ENCODE assay signal across 14 mouse cellular contexts in the genomic region with DNA sequence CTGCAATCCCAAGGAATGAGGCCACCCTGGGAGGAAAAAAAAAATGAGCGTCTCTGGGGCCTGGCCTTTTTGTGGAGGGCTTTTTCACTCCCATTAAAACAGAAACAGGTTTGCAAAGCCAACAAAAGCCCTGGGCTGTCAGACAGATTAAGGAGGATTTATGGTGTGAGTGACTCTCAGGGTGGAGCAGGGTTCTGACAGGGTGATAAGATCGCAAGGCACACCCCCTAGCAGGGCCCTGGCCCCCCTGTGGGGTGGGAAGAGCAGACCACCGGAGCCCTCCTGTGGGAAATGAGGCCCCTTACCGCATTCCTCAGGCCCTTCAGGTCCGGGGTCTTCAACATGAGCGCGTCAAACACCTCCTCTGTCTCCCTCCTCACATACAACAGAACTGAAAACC. TPM values are rescaled to one million over a fixed set of nuclear protein-coding genes. Genes with fewer than 3 reads are reported as not detected.
DNase-seq lines count a peak whose midpoint lies in the region; ATAC-seq and TF ChIP-seq lines count a peak whose summit lies in the region.
"Had no signal": no experiment of that assay in that cellular context is flagged by ENCODE, and none has a peak within 500 bp of the region (broad histone marks: within the 10 kb centered on the region; RNA-seq: fewer than 3 reads in every experiment).

No protein-coding gene starts in this region.

- no peak overlapping the region for H3K4me2 ChIP-seq in heart, embryonic 13.5 days
- H3K4me2 ChIP-seq in lung, embryonic 15.5 days, result no peak overlapping the region
- H3K4me2 ChIP-seq in embryonic facial prominence, embryonic 13.5 days, result no peak overlapping the region
- peak overlapping the region; percentile 19; the same call in 1 of the 2 replicates for H3K4me2 ChIP-seq in stomach, embryonic 16.5 days (ENCODE audit: low read depth, low read length)
- H3K4me2 ChIP-seq in midbrain, embryonic 13.5 days (replicated peaks), result no peak overlapping the region
- H3K4me2 ChIP-seq: hindbrain, embryonic 14.5 days; neural tube, embryonic 15.5 days had no signal

- no peak for ATAC-seq in heart, embryonic 13.5 days (ENCODE audit: extremely low read depth, insufficient number of reproducible peaks, low FRiP score, low TSS enrichment)
- ATAC-seq in lung, embryonic 15.5 days (ENCODE audit: borderline replicate concordance, extremely low read depth, low FRiP score, low TSS enrichment), result no peak
- no peak for ATAC-seq in embryonic facial prominence, embryonic 13.5 days (ENCODE audit: insufficient number of reproducible peaks, insufficient read depth, low FRiP score, low TSS enrichment, low read depth)
- no peak for ATAC-seq in stomach, embryonic 16.5 days (ENCODE audit: insufficient read depth, low FRiP score)
- no peak for ATAC-seq in midbrain, embryonic 13.5 days
- ATAC-seq: liver, postnatal 0 days; midbrain, embryonic 16.5 days had no signal

- no peaks in the 10 kb centered on the region for H3K36me3 ChIP-seq in heart, embryonic 13.5 days
- no peaks in the 10 kb centered on the region for H3K36me3 ChIP-seq in lung, embryonic 15.5 days
- H3K36me3 ChIP-seq in embryonic facial prominence, embryonic 13.5 days, result no peaks in the 10 kb centered on the region
- H3K36me3 ChIP-seq in stomach, embryonic 16.5 days (ENCODE audit: control insufficient read depth, insufficient read depth, low read length), result no peaks in the 10 kb centered on the region
- no peaks in the 10 kb centered on the region for H3K36me3 ChIP-seq in midbrain, embryonic 13.5 days
- H3K36me3 ChIP-seq: neural tube, embryonic 15.5 days had no signal

- no peak for DNase-seq in heart, postnatal 25 days (ENCODE audit: low spot score)
- DNase-seq in lung, adult 2 months, result no peak
- no peak for DNase-seq in urinary bladder, postnatal 10 days (ENCODE audit: low spot score)
- DNase-seq: liver, postnatal 0 days; thymus, adult 18-20 months had no signal

- intact Hi-C loops in heart, postnatal 25 days (cut with DNase I), result no loop called here

- no peak overlapping the region for H3K4me3 ChIP-seq in heart, embryonic 13.5 days
- H3K4me3 ChIP-seq in lung, embryonic 15.5 days, result no peak overlapping the region
- H3K4me3 ChIP-seq in lung, adult 2 months (replicated peaks; ENCODE audit: extremely low read depth, low read depth, low read length), result no peak overlapping the region
- H3K4me3 ChIP-seq in embryonic facial prominence, embryonic 13.5 days, result no peak overlapping the region
- H3K4me3 ChIP-seq in stomach, embryonic 16.5 days (replicated peaks; ENCODE audit: low read length), result no peak overlapping the region
- no peak overlapping the region for H3K4me3 ChIP-seq in midbrain, embryonic 13.5 days (replicated peaks)
- H3K4me3 ChIP-seq: neural tube, embryonic 15.5 days had no signal

- H3K27me3 ChIP-seq in heart, embryonic 13.5 days (replicated peaks), result no peaks in the 10 kb centered on the region; the same call in 1 of the 2 replicates
- no peaks in the 10 kb centered on the region for H3K27me3 ChIP-seq in lung, embryonic 15.5 days
- H3K27me3 ChIP-seq in embryonic facial prominence, embryonic 13.5 days, result no peaks in the 10 kb centered on the region; the same call in 1 of the 2 replicates
- H3K27me3 ChIP-seq in stomach, embryonic 16.5 days (ENCODE audit: control insufficient read depth, insufficient read depth, low read length), result no peaks in the 10 kb centered on the region
- peaks cover 13% of the 10 kb centered on the region for H3K27me3 ChIP-seq in midbrain, embryonic 13.5 days
- H3K27me3 ChIP-seq: neural tube, embryonic 15.5 days had no signal

- TF ChIP-seq CTCF in lung, adult 2 months (IDR thresholded peaks at IDR 0.05; ENCODE audit: insufficient read depth, low read length), result no peak

- TF ChIP-seq POLR2A in lung, adult 2 months (IDR thresholded peaks at IDR 0.05; ENCODE audit: borderline replicate concordance, extremely low read depth, low read depth, low read length), result no peak

- H3K9me3 ChIP-seq in heart, embryonic 13.5 days, result no peaks in the 10 kb centered on the region
- H3K9me3 ChIP-seq in lung, embryonic 15.5 days, result no peaks in the 10 kb centered on the region
- no peaks in the 10 kb centered on the region for H3K9me3 ChIP-seq in embryonic facial prominence, embryonic 13.5 days
- H3K9me3 ChIP-seq in stomach, embryonic 16.5 days (replicated peaks; ENCODE audit: control insufficient read depth, low read length), result no peaks in the 10 kb centered on the region
- no peaks in the 10 kb centered on the region for H3K9me3 ChIP-seq in midbrain, embryonic 13.5 days
- H3K9me3 ChIP-seq: neural tube, embryonic 15.5 days had no signal

- H3K9ac ChIP-seq in heart, embryonic 13.5 days, result peak overlapping the region; percentile 54; the same call in 1 of the 2 replicates
- H3K9ac ChIP-seq in lung, embryonic 15.5 days, result 0 out of 2 replicates have a peak overlapping the region, but pooled peaks have one; percentile 15
- no peak overlapping the region for H3K9ac ChIP-seq in embryonic facial prominence, embryonic 13.5 days
- peak overlapping the region; percentile 45 for H3K9ac ChIP-seq in stomach, embryonic 16.5 days (ENCODE audit: low read length)
- H3K9ac ChIP-seq in midbrain, embryonic 13.5 days (replicated peaks), result no peak overlapping the region
- H3K9ac ChIP-seq: hindbrain, embryonic 14.5 days; liver, postnatal 0 days; neural tube, embryonic 15.5 days had no signal

- 25% methylated on average over 7 of the region's 7 CpGs for WGBS in heart, embryonic 13.5 days
- WGBS in lung, embryonic 15.5 days, result 13% methylated on average over 7 of the region's 7 CpGs
- 51% methylated on average over 7 of the region's 7 CpGs for WGBS in lung, adult 2 months
- WGBS in embryonic facial prominence, embryonic 13.5 days, result 13% methylated on average over 7 of the region's 7 CpGs
- WGBS in stomach, embryonic 16.5 days, result 27% methylated on average over 7 of the region's 7 CpGs
- WGBS in midbrain, embryonic 13.5 days, result 4% methylated on average over 7 of the region's 7 CpGs

- peak overlapping the region; percentile 67 for H3K27ac ChIP-seq in heart, embryonic 13.5 days (replicated peaks)
- H3K27ac ChIP-seq in lung, embryonic 15.5 days, result peak overlapping the region; percentile 90
- H3K27ac ChIP-seq in embryonic facial prominence, embryonic 13.5 days, result peak overlapping the region; percentile 51; the same call in 1 of the 2 replicates
- peak overlapping the region; percentile 88 for H3K27ac ChIP-seq in stomach, embryonic 16.5 days (ENCODE audit: low read length)
- H3K27ac ChIP-seq in midbrain, embryonic 13.5 days, result no peak overlapping the region
- H3K27ac ChIP-seq: hindbrain, embryonic 14.5 days; neural tube, embryonic 15.5 days had no signal

- peaks cover 81% of the 10 kb centered on the region for H3K4me1 ChIP-seq in heart, embryonic 13.5 days
- peaks cover 63% of the 10 kb centered on the region for H3K4me1 ChIP-seq in lung, embryonic 15.5 days
- 0 out of 2 replicates have a peak, but pooled peaks cover 6% of the 10 kb centered on the region for H3K4me1 ChIP-seq in lung, adult 2 months (ENCODE audit: control insufficient read depth, insufficient read depth, low read length)
- peaks cover 78% of the 10 kb centered on the region for H3K4me1 ChIP-seq in embryonic facial prominence, embryonic 13.5 days
- peaks cover 47% of the 10 kb centered on the region for H3K4me1 ChIP-seq in stomach, embryonic 16.5 days (ENCODE audit: control insufficient read depth, insufficient read depth, low read length)
- peaks cover 60% of the 10 kb centered on the region for H3K4me1 ChIP-seq in midbrain, embryonic 13.5 days (replicated peaks)

RNA-seq across cellular contexts. Expression of a gene that starts 25.3 kb away (rescaled TPM):
- polyA plus RNA-seq in heart, embryonic 13.5 days (2015; fragmentation: Nextera tagmentation; extraction: Ambion mirVana), result 4.4 and 4.8 TPM in 2 replicates
- total RNA-seq in heart, postnatal 25 days (2021), result under 1 TPM in 1 of 2 experiments, not detected in 1; 0.11 TPM
- 4.3 and 4.8 TPM in 2 replicates for polyA plus RNA-seq in lung, embryonic 15.5 days (2015; fragmentation: Nextera tagmentation; extraction: Ambion mirVana)
- polyA plus RNA-seq in lung, adult 2 months (2012; rRNA removed), result 0.11 and 6.3 TPM in 2 replicates
- 25.3 and 26.0 TPM in 2 replicates for polyA plus RNA-seq in embryonic facial prominence, embryonic 13.5 days (2015; fragmentation: Nextera tagmentation; extraction: Ambion mirVana)
- polyA plus RNA-seq in stomach, embryonic 16.5 days (2015; fragmentation: Nextera tagmentation; extraction: Ambion mirVana), result 54.1 and 74.1 TPM in 2 replicates
- 2.1 and 2.8 TPM in 2 replicates for polyA plus RNA-seq in midbrain, embryonic 13.5 days (2015; fragmentation: Nextera tagmentation; extraction: Ambion mirVana)
- total RNA-seq: adrenal gland, postnatal 25 days had no signal

RNA-seq across cellular contexts. Expression of a gene that starts 53.3 kb away (rescaled TPM):
- 3.0 and 3.2 TPM in 2 replicates for polyA plus RNA-seq in heart, embryonic 13.5 days (2015; fragmentation: Nextera tagmentation; extraction: Ambion mirVana)
- 10 to 100 TPM; 36.4 to 44.5 TPM for total RNA-seq in heart, postnatal 25 days (2021)
- polyA plus RNA-seq in lung, embryonic 15.5 days (2015; fragmentation: Nextera tagmentation; extraction: Ambion mirVana), result 5.2 and 5.7 TPM in 2 replicates
- polyA plus RNA-seq in lung, adult 2 months (2012; rRNA removed), result 58.2 and 84.6 TPM in 2 replicates
- 2.3 and 3.5 TPM in 2 replicates for polyA plus RNA-seq in embryonic facial prominence, embryonic 13.5 days (2015; fragmentation: Nextera tagmentation; extraction: Ambion mirVana)
- 4.7 and 4.8 TPM in 2 replicates for polyA plus RNA-seq in stomach, embryonic 16.5 days (2015; fragmentation: Nextera tagmentation; extraction: Ambion mirVana)
- polyA plus RNA-seq in midbrain, embryonic 13.5 days (2015; fragmentation: Nextera tagmentation; extraction: Ambion mirVana), result 6.8 and 7.5 TPM in 2 replicates

RNA-seq across cellular contexts. Expression of a gene that starts 53.5 kb away (rescaled TPM):
- polyA plus RNA-seq in heart, embryonic 13.5 days (2015; fragmentation: Nextera tagmentation; extraction: Ambion mirVana), result 0.11 and 0.32 TPM in 2 replicates
- not detected for total RNA-seq in heart, postnatal 25 days (2021)
- 0.37 and 0.64 TPM in 2 replicates for polyA plus RNA-seq in lung, embryonic 15.5 days (2015; fragmentation: Nextera tagmentation; extraction: Ambion mirVana)
- polyA plus RNA-seq in lung, adult 2 months (2012; rRNA removed), result 1.3 and 1.4 TPM in 2 replicates
- 0.21 TPM in 1 of 2 replicates, not detected in the other for polyA plus RNA-seq in embryonic facial prominence, embryonic 13.5 days (2015; fragmentation: Nextera tagmentation; extraction: Ambion mirVana)
- polyA plus RNA-seq in stomach, embryonic 16.5 days (2015; fragmentation: Nextera tagmentation; extraction: Ambion mirVana), result 0.17 and 0.29 TPM in 2 replicates
- polyA plus RNA-seq in midbrain, embryonic 13.5 days (2015; fragmentation: Nextera tagmentation; extraction: Ambion mirVana), result 0.93 and 1.3 TPM in 2 replicates
- polyA plus RNA-seq: liver, postnatal 0 days had no signal

Comparison
In these comparisons a context has a peak if more than half of its experiments do, and no peak if none do; other contexts are left out.
1. H3K9ac ChIP-seq: peak in heart, embryonic 13.5 days (single experiment), lung, embryonic 15.5 days (single experiment) and stomach, embryonic 16.5 days (single experiment); none in embryonic facial prominence, embryonic 13.5 days (single experiment) and midbrain, embryonic 13.5 days (single experiment).